Mouse (Mus musculus): Measurements from ENCODE around the gene Sec11a.

GRCm38 (mm10) chr7:80860729-80861274 lies 86.8 kb downstream of the Sec11a start, which contains the start of gene Zscan2:
- TF ChIP-seq CTCF (conservative IDR thresholded peaks at IDR 0.05; ENCODE audit: low read length), result no peak
- no peak for TF ChIP-seq POU5F1 (IDR thresholded peaks at IDR 0.05; ENCODE audit: borderline replicate concordance, low read length)
- no peak for TF ChIP-seq NANOG (IDR thresholded peaks at IDR 0.05; ENCODE audit: borderline replicate concordance, low read length)

All from E14TG2a.4 (cell line).